Mouse (Mus musculus): ENCODE measurements at regions not wholly inside any gene's neighbourhood (a gene's known extent, or its start where the extent isn't known, plus 50 kb on each side); places are given as distances from the start of the nearest gene placed in this dataset.

GRCm38 (mm10) chr3:117968805-117969204 is 100.1 kb upstream of the Snx7 start:
- Histone ChIP-seq H3K36me3 (ENCODE audit: insufficient read depth, low read length) (no peaks in the 10 kb centered on the region), H3K4me2 (replicated peaks; ENCODE audit: low read depth, low read length) (no peak overlapping the region), H3K4me3 (ENCODE audit: low read length) (no peak overlapping the region), H3K9ac (replicated peaks; ENCODE audit: low read length) (no peak overlapping the region), H3K4me1 (ENCODE audit: insufficient read depth, low read length) (no peaks in the 10 kb centered on the region), H3K9me3 (ENCODE audit: low read length) (no peaks in the 10 kb centered on the region), H3K27ac (ENCODE audit: low read length) (no peak overlapping the region), H3K27me3 (ENCODE audit: insufficient read depth, low read length) (no peaks in the 10 kb centered on the region)
- no peak for ATAC-seq (ENCODE audit: low FRiP score, low TSS enrichment)
- WGBS = 84% methylated on average over 5 of the region's 5 CpGs

DNA sequence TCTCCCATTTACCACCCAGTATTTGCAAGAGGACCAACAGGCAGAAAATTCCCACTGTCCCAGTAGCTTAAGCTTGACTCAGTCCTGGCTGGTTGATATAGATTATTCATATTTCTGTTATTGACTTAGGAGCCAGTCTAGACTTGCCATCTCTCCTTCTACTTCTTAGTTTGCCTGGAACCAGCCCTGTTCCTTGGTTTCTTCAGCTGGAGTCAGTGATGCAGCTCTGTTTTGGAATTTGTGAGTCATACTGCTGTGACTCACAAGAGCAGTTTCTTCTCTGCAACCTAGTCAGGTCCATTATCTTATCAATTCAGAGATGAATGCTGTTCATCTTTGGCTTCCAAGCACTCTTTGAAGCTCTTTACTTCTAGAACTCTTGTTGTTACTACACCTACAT is 69.7 kb upstream of the Snx7 start:
- no peak for ATAC-seq (ENCODE audit: low FRiP score, low TSS enrichment)
- Histone ChIP-seq H3K4me1 (ENCODE audit: insufficient read depth, low read length) (no peaks in the 10 kb centered on the region), H3K4me3 (ENCODE audit: low read length) (no peak overlapping the region), H3K4me2 (replicated peaks; ENCODE audit: low read depth, low read length) (no peak overlapping the region), H3K27ac (ENCODE audit: low read length) (no peak overlapping the region), H3K36me3 (ENCODE audit: insufficient read depth, low read length) (no peaks in the 10 kb centered on the region), H3K9ac (replicated peaks; ENCODE audit: low read length) (no peak overlapping the region), H3K27me3 (ENCODE audit: insufficient read depth, low read length) (no peaks in the 10 kb centered on the region), H3K9me3 (ENCODE audit: low read length) (no peaks in the 10 kb centered on the region)

- Histone ChIP-seq H3K4me3 (ENCODE audit: low read length) (no peak overlapping the region), H3K4me2 (replicated peaks; ENCODE audit: low read depth, low read length) (no peak overlapping the region), H3K4me1 (ENCODE audit: insufficient read depth, low read length) (no peaks in the 10 kb centered on the region), H3K9me3 (ENCODE audit: low read length) (no peaks in the 10 kb centered on the region), H3K27me3 (ENCODE audit: insufficient read depth, low read length) (no peaks in the 10 kb centered on the region), H3K27ac (ENCODE audit: low read length) (no peak overlapping the region), H3K36me3 (ENCODE audit: insufficient read depth, low read length) (no peaks in the 10 kb centered on the region), H3K9ac (replicated peaks; ENCODE audit: low read length) (no peak overlapping the region)
- 98% methylated on average over 1 of the region's 1 CpGs for WGBS
- no peak for ATAC-seq (ENCODE audit: low FRiP score, low TSS enrichment)
Measured at GRCm38 (mm10) chr3:117927527-117927926, 58.8 kb upstream of the Snx7 start.
